Mouse (Mus musculus) ovary, adult 10 weeks (tissue): ENCODE results near the gene Masp1. TPM values are rescaled to one million over a fixed set of nuclear protein-coding genes. Genes with fewer than 3 reads are reported as not detected.

Source experiments
- polyA plus RNA-seq: library from polyadenylated mRNA; stranded (reverse); fragments of 350-450 nt; fragmentation: Illumina TruSeq; extraction: RNeasy Lipid Tissue Mini Kit (QIAGEN cat#74804); gene quantifications from one replicate; pipeline ENCODE4 v1.2.3, GENCODE M21; 2014

The Masp1 gene
- polyA plus RNA-seq = 23.1 TPM

DNA sequence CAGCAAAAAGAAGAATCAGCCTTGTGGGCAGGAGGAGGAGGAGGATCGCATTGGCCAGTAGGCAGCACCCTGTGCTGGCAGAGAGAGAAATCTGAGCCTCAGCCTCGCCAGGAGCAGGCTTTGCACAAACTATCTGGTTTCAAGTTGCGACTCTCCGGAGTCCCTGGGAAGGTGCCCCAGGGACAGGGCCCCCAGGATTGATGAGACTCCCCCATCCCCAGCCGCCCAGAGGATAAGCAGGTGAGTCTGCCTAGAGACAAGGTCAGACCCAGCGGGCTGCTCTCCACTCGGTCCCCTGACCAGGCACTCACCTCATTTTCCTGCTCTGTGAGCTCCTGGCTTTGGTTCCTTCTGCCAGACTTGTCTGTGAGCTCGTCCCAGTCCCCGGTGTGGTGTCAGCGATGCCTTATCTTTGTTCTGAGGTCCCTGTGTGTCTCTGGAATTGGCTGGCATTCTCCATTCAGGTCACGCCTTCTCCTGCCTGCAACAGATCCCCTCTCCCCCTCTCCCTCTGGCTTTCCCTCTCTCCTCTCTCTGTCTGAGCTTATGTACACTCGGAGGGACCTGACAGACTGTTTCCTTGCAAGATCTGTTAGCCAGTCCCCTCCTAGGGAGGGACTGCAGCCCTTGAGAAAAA, at the start of gene Masp1, which contains the start of gene Rtp4:
TSS of gene Masp1 (minus strand) at position 581 of the 637 bp plus-strand sequence.
TSS of gene Rtp4 (plus strand) at position 57 of the 637 bp plus-strand sequence.

DNA sequence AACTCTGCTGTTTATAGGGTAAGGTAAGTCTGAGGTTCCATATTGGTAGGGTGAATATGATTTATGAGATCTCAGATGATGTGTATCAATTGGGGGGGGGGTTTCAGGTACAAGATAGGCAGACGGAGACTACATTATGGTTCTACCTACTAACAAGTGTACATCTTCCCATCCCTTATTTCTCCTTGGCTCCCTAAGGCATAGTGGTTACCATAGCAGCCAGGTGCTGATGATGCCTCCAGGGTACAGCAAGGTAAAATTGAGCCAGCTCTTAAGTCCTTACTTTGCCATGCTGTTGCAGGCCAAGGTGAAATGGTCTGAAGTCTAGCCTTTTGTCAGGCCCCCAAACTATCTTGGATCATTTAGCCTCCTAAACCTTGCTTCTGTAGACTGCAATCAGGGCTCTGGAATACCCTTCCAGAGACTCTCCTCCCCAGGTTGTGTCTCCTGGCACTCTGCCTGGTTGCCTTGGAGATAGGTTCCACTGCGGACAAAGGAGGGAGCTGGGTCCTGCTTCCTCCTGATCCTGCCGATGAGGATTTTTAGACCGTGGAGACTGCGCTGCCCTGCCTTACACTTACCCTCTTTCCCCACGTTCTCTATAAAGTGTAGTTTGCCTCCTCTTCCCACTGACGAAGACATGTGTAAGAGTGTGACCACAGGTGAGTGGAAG, 91.8 kb downstream of the Masp1 start, which contains the start of gene Rtp1:
TSS of gene Rtp1 (plus strand) at position 487 of the 673 bp plus-strand sequence.

Other genes with a start within 250 kb of the Masp1 start
- gene Rtp1, start 91.7 kb downstream of the Masp1 start, polyA plus RNA-seq = not detected
- gene Rtp4, start 524 bp downstream of the Masp1 start, polyA plus RNA-seq = 53.8 TPM